ENCODE assay signal across 15 mouse cellular contexts in genomic region chr9:115862802-115863201, GRCm38 (mm10). TPM values are rescaled to one million over a fixed set of nuclear protein-coding genes. Genes with fewer than 3 reads are reported as not detected.
A peak's percentile ranks its signal among the peaks of the same experiment; 100 is the strongest.
DNase-seq lines count a peak whose midpoint lies in the region; ATAC-seq lines count a peak whose summit lies in the region.
"Had no signal": no experiment of that assay in that cellular context is flagged by ENCODE, and none has a peak within 500 bp of the region (broad histone marks: within the 10 kb centered on the region; RNA-seq: fewer than 3 reads in every experiment).

No protein-coding gene starts in this region.

- H3K4me1 ChIP-seq in liver, embryonic 12.5 days, result peaks cover 6% of the 10 kb centered on the region; the same call in 1 of the 2 replicates
- no peaks in the 10 kb centered on the region for H3K4me1 ChIP-seq in forebrain, embryonic 11.5 days (replicated peaks; ENCODE audit: control insufficient read depth, insufficient read depth, low read length)
- H3K4me1 ChIP-seq: forebrain, embryonic 10.5 days had no signal

- peak; percentile 19 for DNase-seq in CD4-positive, CD25-positive, alpha-beta regulatory T cell, adult 2 months (ENCODE audit: low read depth, low spot score)
- peak; percentile 66 for DNase-seq in c-Kit-positive CD71-positive TER-119-negative erythroid progenitor cells, embryonic 14.5 days (ENCODE audit: low read depth)
- DNase-seq in splenic B cell, adult 2 months (ENCODE audit: low read depth, low spot score), result peak; percentile 30
- no peak for DNase-seq in right cerebral cortex, postnatal 25 days
- no peak for DNase-seq in forebrain, embryonic 11.5 days (ENCODE audit: low spot score)
- no peak for DNase-seq in heart, postnatal 10 days
- DNase-seq: heart, postnatal 4 days; lung, adult 2 months; right cerebral cortex, postnatal 14 days had no signal

- H3K36me3 ChIP-seq in liver, embryonic 12.5 days, result no peaks in the 10 kb centered on the region
- H3K36me3 ChIP-seq in splenic B cell, adult 2 months (ENCODE audit: control insufficient read depth, insufficient read depth, low read length, poor library complexity, severe bottlenecking), result no peaks in the 10 kb centered on the region
- no peaks in the 10 kb centered on the region for H3K36me3 ChIP-seq in forebrain, embryonic 11.5 days (ENCODE audit: control insufficient read depth, insufficient read depth, low read length)
- H3K36me3 ChIP-seq: forebrain, embryonic 10.5 days had no signal

- 26% methylated on average over 5 of the region's 5 CpGs for WGBS in liver, embryonic 12.5 days (ENCODE audit: insufficient replicate concordance)
- 79% methylated on average over 5 of the region's 5 CpGs for WGBS in forebrain, embryonic 11.5 days

- H3K9ac ChIP-seq in liver, embryonic 12.5 days, result no peak overlapping the region
- no peak overlapping the region for H3K9ac ChIP-seq in forebrain, embryonic 11.5 days (ENCODE audit: low read length)

- H3K27ac ChIP-seq in liver, embryonic 12.5 days, result no peak overlapping the region
- H3K27ac ChIP-seq in forebrain, embryonic 11.5 days (ENCODE audit: low read depth, low read length), result no peak overlapping the region
- H3K27ac ChIP-seq: forebrain, embryonic 10.5 days; kidney, postnatal 0 days had no signal

- H3K27me3 ChIP-seq in liver, embryonic 12.5 days (replicated peaks), result no peaks in the 10 kb centered on the region
- H3K27me3 ChIP-seq in splenic B cell, adult 2 months (ENCODE audit: control insufficient read depth, insufficient read depth, low read length, poor library complexity, severe bottlenecking), result no peaks in the 10 kb centered on the region
- no peaks in the 10 kb centered on the region for H3K27me3 ChIP-seq in forebrain, embryonic 11.5 days (ENCODE audit: control insufficient read depth, insufficient read depth, low read length)
- H3K27me3 ChIP-seq: megakaryocyte, embryonic 14.5 days had no signal

- no peak overlapping the region for H3K4me3 ChIP-seq in liver, embryonic 12.5 days
- no peak overlapping the region for H3K4me3 ChIP-seq in forebrain, embryonic 11.5 days (ENCODE audit: low read depth, low read length)
- H3K4me3 ChIP-seq: forebrain, embryonic 10.5 days; megakaryocyte, embryonic 14.5 days; myocyte had no signal

- H3K9me3 ChIP-seq in liver, embryonic 12.5 days (replicated peaks), result no peaks in the 10 kb centered on the region
- no peaks in the 10 kb centered on the region for H3K9me3 ChIP-seq in forebrain, embryonic 11.5 days (ENCODE audit: control insufficient read depth, low read length)
- H3K9me3 ChIP-seq: forebrain, embryonic 10.5 days; megakaryocyte, embryonic 14.5 days had no signal

- H3K4me2 ChIP-seq in liver, embryonic 12.5 days, result peak overlapping the region; percentile 27
- no peak overlapping the region for H3K4me2 ChIP-seq in forebrain, embryonic 11.5 days (ENCODE audit: low read depth, low read length, severe bottlenecking)

- intact Hi-C loops in heart, postnatal 10 days (cut with DNase I), result no loop called here

- ATAC-seq in CD4-positive, CD25-positive, alpha-beta regulatory T cell, adult 4 months, result no peak
- ATAC-seq in liver, embryonic 12.5 days, result peak; percentile 90
- no peak for ATAC-seq in forebrain, embryonic 11.5 days (replicated peaks; ENCODE audit: low FRiP score)

RNA-seq across cellular contexts. Expression of gene Gadl1, which starts 46.5 kb away (rescaled TPM):
- not detected for polyA plus RNA-seq in CD4-positive, CD25-positive, alpha-beta regulatory T cell, adult 4 months (2017; shearing (Covaris generic))
- 0.25 and 0.38 TPM in 2 replicates for polyA plus RNA-seq in liver, embryonic 12.5 days (2016; fragmentation: Nextera tagmentation; extraction: Ambion mirVana)
- 0.19 and 0.32 TPM in 2 replicates for polyA plus RNA-seq in forebrain, embryonic 11.5 days (2014; fragmentation: Nextera tagmentation; extraction: Ambion mirVana)
- total RNA-seq in heart, postnatal 10 days (2021), result under 1 TPM; 0.12 to 0.67 TPM

Comparison
In these comparisons a context has a peak if more than half of its experiments do, and no peak if none do; other contexts are left out.
1. DNase-seq: peak in CD4-positive, CD25-positive, alpha-beta regulatory T cell, adult 2 months (single experiment), c-Kit-positive CD71-positive TER-119-negative erythroid progenitor cells, embryonic 14.5 days (single experiment) and splenic B cell, adult 2 months (single experiment); none in right cerebral cortex, postnatal 25 days (single experiment), forebrain, embryonic 11.5 days (single experiment) and heart, postnatal 10 days (0 of 2).